ENCODE assay signal across 15 mouse cellular contexts in the genomic region with DNA sequence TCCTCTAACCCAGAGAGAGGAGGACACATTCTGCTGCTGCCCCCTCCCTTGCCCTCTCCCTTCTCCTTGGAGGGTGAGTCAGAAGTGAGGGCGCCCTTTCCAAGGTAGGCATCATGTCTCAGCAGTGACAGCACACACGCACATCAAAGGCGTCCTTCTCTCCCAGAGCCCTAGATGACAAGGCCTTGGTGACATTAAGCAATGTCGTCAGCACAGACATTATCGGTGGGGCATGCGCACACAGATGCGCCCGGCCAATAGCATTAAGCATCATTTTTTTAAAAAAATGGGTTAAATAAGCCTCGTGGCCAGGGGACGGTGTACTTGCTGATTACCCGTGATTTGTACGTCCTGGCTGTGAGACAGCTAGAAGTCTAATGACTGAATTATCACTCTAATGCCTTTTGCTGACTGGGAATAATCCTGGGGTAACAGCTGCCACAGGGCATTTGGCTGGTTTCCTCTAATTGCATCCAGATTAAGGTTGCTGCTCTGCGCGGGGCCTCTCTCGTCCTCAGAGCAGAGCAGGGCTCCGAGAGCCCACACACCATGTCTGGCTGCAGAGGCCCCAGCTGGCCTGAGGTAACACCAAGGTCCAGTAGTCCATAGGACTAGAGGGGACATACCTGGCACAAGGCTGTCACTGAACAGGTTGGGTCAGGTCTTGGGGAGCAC. TPM values are rescaled to one million over a fixed set of nuclear protein-coding genes. Genes with fewer than 3 reads are reported as not detected.
A peak's percentile ranks its signal among the peaks of the same experiment; 100 is the strongest.
DNase-seq lines count a peak whose midpoint lies in the region; ATAC-seq lines count a peak whose summit lies in the region.
"Had no signal": no experiment of that assay in that cellular context is flagged by ENCODE, and none has a peak within 500 bp of the region (broad histone marks: within the 10 kb centered on the region; RNA-seq: fewer than 3 reads in every experiment).

No protein-coding gene starts in this region.

- peak; percentile 50 for DNase-seq in MN1 (ENCODE audit: low spot score)
- DNase-seq in adrenal gland, postnatal 36 days, result peak; percentile 82 to 86
- DNase-seq in lung, postnatal 14 days, result no peak
- no peak for DNase-seq in layer of hippocampus, adult 18-20 months (ENCODE audit: low spot score in 2 of 2)
- DNase-seq in thymus, postnatal 4 days, result no peak
- no peak for DNase-seq in right cerebral cortex, postnatal 25 days
- DNase-seq: cerebellum, adult 18-20 months; gastrocnemius, adult 2 months had no signal

- H3K4me1 ChIP-seq in hindbrain, embryonic 13.5 days (replicated peaks), result peaks cover 29% of the 10 kb centered on the region
- peaks cover 26% of the 10 kb centered on the region for H3K4me1 ChIP-seq in midbrain, embryonic 13.5 days (replicated peaks)
- H3K4me1 ChIP-seq: megakaryocyte, embryonic 14.5 days had no signal

- peak overlapping the region; percentile 84 for H3K27ac ChIP-seq in hindbrain, embryonic 13.5 days
- peak overlapping the region; percentile 81 for H3K27ac ChIP-seq in midbrain, embryonic 13.5 days
- H3K27ac ChIP-seq: gastrocnemius, adult 2 months; heart, embryonic 15.5 days; kidney, embryonic 15.5 days; liver, embryonic 15.5 days had no signal

- no peaks in the 10 kb centered on the region for H3K9me3 ChIP-seq in hindbrain, embryonic 13.5 days
- H3K9me3 ChIP-seq in midbrain, embryonic 13.5 days, result no peaks in the 10 kb centered on the region
- H3K9me3 ChIP-seq: heart, embryonic 15.5 days; kidney, embryonic 15.5 days; liver, embryonic 15.5 days; megakaryocyte, embryonic 14.5 days had no signal

- H3K4me2 ChIP-seq in hindbrain, embryonic 13.5 days, result no peak overlapping the region
- H3K4me2 ChIP-seq in midbrain, embryonic 13.5 days (replicated peaks), result no peak overlapping the region
- H3K4me2 ChIP-seq: heart, embryonic 15.5 days; kidney, embryonic 15.5 days; liver, embryonic 15.5 days had no signal

- H3K9ac ChIP-seq in hindbrain, embryonic 13.5 days, result peak overlapping the region; percentile 43; the same call in 1 of the 2 replicates
- H3K9ac ChIP-seq in midbrain, embryonic 13.5 days (replicated peaks), result peak overlapping the region; percentile 25; the same call in 1 of the 2 replicates
- H3K9ac ChIP-seq: heart, embryonic 15.5 days; kidney, embryonic 15.5 days; liver, embryonic 15.5 days had no signal

- H3K4me3 ChIP-seq in hindbrain, embryonic 13.5 days, result no peak overlapping the region
- no peak overlapping the region for H3K4me3 ChIP-seq in midbrain, embryonic 13.5 days (replicated peaks)
- H3K4me3 ChIP-seq: gastrocnemius, adult 2 months; heart, embryonic 15.5 days; kidney, embryonic 15.5 days; liver, embryonic 15.5 days; megakaryocyte, embryonic 14.5 days had no signal

- 44% methylated on average over 16 of the region's 16 CpGs for WGBS in hindbrain, embryonic 13.5 days
- 48% methylated on average over 16 of the region's 16 CpGs for WGBS in midbrain, embryonic 13.5 days

- peak; percentile 56; the same call in 1 of the 2 replicates for ATAC-seq in hindbrain, embryonic 13.5 days (ENCODE audit: low FRiP score)
- peak; percentile 65 for ATAC-seq in midbrain, embryonic 13.5 days
- ATAC-seq: CD4-positive, CD25-positive, alpha-beta regulatory T cell, adult 4 months had no signal

- peaks cover 3% of the 10 kb centered on the region; the same call in 1 of the 2 replicates for H3K27me3 ChIP-seq in hindbrain, embryonic 13.5 days
- no peaks in the 10 kb centered on the region for H3K27me3 ChIP-seq in midbrain, embryonic 13.5 days
- H3K27me3 ChIP-seq: heart, embryonic 15.5 days; kidney, embryonic 15.5 days; liver, embryonic 15.5 days had no signal

- H3K36me3 ChIP-seq in hindbrain, embryonic 13.5 days, result peaks cover 29% of the 10 kb centered on the region
- peaks cover 29% of the 10 kb centered on the region for H3K36me3 ChIP-seq in midbrain, embryonic 13.5 days
- H3K36me3 ChIP-seq: liver, embryonic 15.5 days had no signal

RNA-seq across cellular contexts. Expression of a gene that starts 58.9 kb away (rescaled TPM):
- total RNA-seq in adrenal gland, postnatal 36 days (2021), result 100 to 1,000 TPM; 200 to 332 TPM
- 14.1 and 15.8 TPM in 2 replicates for polyA plus RNA-seq in hindbrain, embryonic 13.5 days (2015; fragmentation: Nextera tagmentation; extraction: Ambion mirVana)
- polyA plus RNA-seq in midbrain, embryonic 13.5 days (2015; fragmentation: Nextera tagmentation; extraction: Ambion mirVana), result 14.1 and 16.3 TPM in 2 replicates
- 10 to 100 TPM; 44.7 to 49.1 TPM for total RNA-seq in layer of hippocampus, adult 18-20 months (2021)

Comparison
In these comparisons a context has a peak if more than half of its experiments do, and no peak if none do; other contexts are left out.
1. DNase-seq: peak in MN1 (single experiment) and adrenal gland, postnatal 36 days (2 of 2); none in lung, postnatal 14 days (single experiment), layer of hippocampus, adult 18-20 months (0 of 2), thymus, postnatal 4 days (single experiment) and right cerebral cortex, postnatal 25 days (single experiment).
2. RNA of a gene that starts 58.9 kb away (total RNA-seq): 200 to 332 TPM in adrenal gland, postnatal 36 days; 44.7 to 49.1 TPM in layer of hippocampus, adult 18-20 months; every median in the first group is over 4 times any median in the second.